Mouse (Mus musculus) T-cell, adult 2 months (primary cell): Measurements from ENCODE around the gene Itpkc.

ENCODE experiments used
- DNase-seq: peaks from one replicate; pipeline ENCODE4 v3.0.0; 2022; ENCODE audit warnings: low spot score

The Itpkc gene

DNA sequence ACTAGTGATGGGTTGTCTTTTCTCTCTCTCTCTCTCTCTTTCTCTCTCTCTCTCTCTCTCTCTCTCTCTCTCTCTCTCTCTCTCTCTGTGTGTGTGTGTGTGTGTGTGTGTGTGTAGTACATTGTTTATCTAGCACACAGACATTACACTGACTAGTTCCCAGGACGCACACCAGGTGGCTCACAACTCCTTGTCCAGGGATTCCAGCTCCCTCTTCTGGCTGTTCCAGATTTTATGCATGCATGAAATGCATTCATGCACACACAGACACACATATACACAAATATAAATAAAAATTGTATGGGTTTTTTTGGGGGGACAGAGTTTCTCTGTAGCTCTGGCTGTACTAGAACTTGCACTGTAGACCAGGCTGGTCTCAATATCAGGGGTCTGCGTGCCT is 9.1 kb upstream of the Itpkc start:
- DNase-seq, result no peak

DNA sequence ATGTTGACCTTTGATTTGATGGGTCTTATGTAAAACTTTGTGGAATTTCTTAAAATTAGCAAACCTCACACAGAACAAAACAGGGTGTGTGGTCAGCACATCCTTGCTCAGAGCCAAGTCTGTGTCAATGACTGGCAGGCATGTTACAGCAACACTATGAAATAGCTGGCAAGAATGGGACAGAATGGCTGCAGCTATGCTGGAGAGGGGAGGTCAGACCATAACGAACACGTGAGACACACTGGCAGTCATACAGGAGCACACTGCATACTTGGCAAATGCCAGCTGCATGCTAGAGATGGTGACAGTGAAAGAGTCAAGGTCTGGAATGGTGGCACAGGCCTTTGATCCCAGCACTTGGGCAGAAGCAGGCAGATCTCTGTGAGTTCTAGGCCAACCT is 7.3 kb upstream of the Itpkc start:
- DNase-seq, result no peak

DNA sequence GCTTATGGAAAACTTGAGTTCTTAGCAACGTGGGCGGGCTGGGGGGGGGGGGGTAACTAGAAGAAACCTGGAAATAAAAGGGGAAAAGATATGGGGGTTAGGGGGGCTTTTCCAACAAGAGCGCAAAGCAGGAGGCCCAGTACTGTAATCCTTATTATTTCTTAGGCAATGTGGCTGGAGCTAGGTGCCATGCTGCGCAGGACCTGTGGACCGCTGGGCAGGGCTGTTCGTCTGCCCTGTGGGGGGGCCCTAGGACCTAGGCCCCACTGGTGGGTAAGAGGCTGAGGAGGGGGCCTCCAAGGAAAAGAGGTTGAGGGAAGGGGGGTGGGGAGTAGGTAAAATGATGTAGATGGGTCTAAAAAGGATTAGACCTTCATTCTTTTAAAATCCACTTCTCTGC is 4.8 kb upstream of the Itpkc start:
- DNase-seq, result no peak

DNA sequence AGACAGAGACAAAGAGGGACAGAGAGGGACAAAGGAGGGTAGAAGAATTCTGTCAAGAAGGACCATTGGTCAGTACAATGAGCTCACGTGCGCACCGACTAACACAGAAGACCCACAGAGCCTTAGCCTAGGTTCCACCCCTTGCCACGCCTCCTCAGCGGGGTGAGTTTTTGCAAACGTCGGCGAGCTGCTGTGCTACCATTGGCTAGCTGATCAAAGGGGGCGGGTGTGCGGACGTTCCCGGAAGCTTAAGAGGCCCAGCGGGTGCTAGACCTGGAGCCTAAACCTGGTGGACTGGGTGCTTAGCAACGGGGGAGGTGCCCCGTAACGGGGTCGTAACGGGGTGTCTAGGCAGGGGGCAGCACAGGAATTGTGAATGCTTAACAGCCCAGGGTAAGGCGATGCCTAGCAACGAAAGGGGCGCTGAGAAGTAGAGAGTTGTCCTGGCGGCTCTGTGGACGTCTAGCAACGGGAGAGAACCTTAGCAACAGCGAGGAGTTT is 4.4 kb upstream of the Itpkc start, which contains the start of gene Coq8b:
Coq8b (plus strand) TSS at position 243 of the 501 bp plus-strand sequence.
- DNase-seq, result peak; percentile 92

DNA sequence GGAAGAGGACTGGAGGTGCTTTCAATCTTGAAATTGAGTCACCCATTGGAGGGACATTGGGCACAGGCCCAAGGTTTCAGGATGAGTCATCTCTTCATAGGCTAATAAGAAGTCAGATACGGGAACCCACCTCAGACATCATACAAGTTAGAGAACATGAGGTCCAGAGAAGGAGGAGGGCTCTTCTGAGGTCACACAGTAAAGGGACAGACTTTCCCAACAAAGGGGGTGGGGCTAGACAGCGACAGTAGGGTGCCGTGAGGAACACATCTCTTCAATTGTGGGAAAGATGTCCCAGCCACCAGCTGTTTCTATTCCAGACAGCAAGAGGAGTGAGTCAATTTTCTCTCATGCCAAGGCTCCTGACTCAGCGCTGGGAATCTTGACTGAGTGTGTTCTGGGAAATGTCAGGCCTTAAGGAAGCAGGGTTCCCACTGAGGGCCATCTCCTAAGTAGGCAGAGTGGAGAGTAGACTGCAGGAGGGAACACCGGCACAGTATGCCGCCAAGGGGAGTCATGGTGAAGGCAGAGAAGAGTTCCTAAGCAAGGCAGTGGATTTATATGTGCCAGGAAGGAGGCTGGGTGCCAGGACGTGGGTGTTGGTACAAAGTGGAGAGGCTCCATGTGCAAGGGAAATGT is 3.4 kb upstream of the Itpkc start:
- no peak for DNase-seq

DNA sequence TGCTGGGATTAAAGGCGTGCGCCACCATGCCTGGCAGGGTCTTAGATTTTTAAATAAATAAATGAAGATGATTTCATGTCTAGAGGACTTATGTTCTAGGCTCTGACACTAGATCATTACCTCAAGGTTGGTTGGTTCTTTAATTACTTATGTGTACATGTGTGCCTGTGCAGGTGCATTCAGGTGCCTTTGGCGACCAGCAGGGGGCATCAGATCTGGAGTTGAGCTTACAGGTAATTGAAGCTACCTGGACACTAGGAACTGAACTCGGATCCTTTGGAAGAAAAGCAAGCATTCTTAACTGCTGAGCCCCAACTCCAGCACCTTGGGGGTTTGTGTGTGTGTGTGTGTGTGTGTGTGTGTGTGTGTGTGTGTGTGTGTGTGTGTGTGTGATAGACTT is 2.3 kb upstream of the Itpkc start:
- DNase-seq, result no peak

DNA sequence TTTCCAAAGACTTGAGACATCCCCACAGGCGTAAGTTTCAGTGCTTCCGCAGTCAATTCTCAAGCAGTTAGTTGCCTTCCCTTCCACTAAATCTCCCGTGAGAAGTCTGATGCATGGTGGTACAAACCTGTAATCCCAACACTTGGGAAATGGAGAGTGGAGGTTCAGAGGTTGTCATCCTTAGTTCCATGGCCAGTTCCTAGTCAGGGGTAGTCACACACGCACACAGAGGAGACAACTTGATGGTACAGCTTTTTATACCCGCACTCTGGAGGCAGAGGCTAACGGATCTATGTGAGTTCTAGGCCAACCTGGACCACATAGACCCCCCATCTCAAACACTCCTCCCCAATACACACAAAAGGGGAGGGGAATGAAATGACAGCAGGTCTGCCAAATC is 404 bp upstream of the Itpkc start:
- DNase-seq, result peak; percentile 9

DNA sequence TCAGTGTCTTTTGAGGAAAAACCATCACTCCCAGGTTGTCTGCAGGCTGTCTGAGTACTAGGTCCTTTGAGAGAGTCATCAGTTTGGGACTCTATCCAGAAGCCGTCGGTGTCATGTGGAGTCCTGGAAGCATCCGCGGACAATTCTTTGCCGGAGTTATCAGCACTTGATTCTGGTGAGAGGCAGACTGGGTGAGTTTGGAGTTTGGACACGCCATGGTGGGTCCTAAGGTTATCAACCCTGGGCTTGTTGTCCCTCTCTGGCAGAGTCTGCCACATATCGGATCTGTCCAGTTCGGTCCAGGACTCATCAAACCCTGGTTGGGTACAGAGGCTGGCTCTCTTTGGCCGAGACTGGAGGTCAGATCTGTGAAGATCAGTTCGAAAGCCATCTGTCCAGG is 785 bp downstream of the Itpkc start:
- DNase-seq, result no peak

DNA sequence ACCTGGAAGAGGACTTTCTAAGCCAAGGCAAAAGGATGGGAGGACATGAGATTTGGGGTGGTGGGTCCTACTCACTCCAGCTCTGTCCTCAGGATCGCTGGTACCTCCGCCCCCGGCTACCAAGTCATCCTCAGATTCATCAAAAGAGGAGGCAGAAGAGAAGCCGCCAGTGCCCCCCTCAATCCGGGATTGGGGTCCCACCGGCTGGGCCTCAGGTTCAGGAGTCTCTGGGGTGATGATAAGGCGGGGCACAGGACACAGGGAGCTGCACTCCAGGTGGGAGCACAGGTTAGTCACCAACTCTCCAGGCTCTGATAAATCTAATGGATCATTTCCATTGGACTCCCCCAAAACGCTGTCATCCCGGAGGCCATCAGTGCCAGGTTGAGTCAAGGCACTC is 1.2 kb downstream of the Itpkc start:
- DNase-seq, result no peak

DNA sequence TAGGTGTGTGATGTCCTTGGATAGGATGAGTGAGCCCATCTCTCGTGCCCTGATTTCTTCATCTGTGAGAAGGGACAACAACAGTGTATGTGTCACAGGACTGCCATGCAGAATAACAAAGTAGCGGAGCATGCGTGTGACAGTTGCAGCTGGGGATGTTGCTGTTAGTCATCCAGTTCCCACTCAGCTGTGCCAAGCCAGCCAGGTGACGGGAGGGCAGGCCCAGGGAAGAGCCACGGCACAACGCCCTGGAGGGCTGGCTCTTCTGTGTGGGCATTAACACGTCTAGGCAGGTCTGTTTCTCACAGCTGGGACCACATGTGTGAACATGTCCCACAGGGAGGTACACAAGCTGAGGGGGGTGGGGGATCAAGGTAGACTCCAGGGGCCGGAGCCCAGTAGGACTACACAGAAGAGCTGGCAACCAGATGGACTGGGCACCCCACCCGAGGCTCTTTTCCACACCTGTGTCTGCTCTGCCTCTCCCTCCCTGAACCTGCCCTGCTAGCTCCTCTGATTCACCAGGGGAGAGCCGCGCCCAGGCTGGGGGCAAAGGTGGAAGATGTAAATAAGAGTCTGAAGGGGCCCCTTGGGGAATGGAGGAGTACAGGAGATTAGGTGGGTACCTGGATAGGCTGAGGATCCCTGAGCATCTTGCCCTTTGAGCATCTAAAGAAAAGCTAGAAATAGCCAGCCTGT is 3.4 kb downstream of the Itpkc start:
- no peak for DNase-seq

DNA sequence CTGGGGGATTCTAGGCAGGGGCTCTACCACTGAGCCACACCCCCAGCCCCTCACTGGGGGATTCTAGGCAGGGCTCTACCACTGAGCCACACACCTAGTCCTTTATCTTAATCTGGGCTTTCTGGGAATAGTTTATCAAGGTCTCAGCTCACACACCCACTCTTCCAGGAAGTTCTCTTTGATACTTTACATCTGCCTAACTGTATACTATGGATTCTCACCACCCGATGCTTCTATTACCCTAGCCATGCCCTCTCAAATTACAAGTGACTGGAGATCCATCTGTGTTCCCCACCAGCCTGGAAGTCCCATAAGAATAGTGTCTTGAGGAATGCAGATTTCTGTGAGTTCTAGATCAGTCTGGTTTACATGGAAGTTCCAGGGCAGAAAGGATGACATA is 5.9 kb downstream of the Itpkc start:
- no peak for DNase-seq

DNA sequence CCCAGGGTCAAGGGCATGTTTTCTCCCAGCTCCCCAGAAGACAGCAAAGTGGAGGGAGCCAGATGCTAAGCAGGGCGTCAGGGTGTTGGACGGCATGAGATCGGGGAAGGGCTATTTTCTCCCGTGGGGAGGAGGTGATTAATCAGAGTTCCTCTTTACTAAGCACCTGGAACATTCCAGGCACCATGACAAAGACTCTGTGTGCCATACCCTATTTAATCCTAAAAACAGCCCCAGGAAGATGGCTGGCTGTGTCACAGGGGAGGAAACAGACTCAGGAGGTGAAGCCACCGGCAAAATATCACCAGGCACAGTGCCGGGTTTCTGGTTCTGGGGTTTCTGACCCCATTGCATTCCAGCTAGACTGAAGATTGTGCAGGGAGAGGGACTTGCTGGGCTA is 6.5 kb downstream of the Itpkc start:
- DNase-seq, result no peak

DNA sequence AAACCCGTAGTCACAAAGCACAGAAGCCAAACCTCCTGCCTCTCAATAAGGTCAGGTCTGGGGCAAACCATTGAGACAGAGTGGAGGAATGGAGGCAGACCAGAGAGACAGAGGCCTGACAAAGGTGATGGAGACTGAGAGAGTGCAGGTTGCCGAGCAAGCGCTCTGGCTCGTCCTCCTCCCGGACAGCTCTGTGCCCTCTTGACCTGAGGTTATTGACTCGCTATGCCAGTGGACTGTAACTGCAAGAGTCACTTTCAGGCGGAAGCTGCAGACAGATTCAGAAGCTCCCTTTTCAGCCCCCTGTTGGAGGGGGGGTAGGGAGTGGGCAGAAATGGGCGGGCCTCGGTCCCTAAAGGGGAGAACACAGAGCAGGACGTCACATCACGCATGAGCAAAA is 8.5 kb downstream of the Itpkc start:
- no peak for DNase-seq

DNA sequence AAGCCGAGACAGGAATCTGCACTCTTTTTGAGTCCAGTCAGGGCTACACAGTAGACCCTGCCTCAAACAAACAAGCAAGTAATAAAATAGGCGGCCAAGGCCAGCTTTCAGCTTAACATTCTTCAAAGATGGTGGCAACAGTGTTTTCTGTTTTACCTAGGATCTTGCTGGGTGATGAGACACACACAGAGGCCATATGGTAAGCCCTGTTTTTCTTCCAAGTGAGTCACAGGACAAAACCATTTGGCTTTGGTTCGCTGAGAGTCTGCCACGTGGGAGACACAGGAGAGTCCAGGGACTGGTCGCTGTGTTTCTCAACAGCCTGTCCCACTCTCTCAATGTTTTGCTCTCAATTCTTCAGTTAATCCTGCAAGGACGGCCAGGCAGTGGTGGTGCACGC is 9.9 kb downstream of the Itpkc start:
- DNase-seq, result no peak

DNA sequence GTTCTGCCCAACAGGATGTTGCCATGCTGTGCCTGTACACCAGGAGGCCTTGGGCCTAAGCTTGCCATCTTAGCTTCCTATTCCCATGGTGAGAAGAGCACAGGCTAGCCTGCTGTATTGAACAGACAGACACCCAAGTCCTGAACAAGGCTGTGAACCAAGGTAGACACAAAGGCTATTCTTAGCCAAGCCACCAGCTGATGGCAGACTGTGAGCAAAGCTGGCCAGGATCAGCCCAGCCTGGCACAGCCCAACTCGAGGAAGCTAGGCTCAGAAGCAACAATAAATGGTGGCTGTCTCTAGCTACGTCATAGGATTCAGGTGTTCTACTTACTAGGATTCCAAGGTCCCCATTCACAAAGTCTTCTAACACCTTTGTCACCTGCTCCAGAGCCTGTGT is 15.8 kb downstream of the Itpkc start:
- no peak for DNase-seq

DNA sequence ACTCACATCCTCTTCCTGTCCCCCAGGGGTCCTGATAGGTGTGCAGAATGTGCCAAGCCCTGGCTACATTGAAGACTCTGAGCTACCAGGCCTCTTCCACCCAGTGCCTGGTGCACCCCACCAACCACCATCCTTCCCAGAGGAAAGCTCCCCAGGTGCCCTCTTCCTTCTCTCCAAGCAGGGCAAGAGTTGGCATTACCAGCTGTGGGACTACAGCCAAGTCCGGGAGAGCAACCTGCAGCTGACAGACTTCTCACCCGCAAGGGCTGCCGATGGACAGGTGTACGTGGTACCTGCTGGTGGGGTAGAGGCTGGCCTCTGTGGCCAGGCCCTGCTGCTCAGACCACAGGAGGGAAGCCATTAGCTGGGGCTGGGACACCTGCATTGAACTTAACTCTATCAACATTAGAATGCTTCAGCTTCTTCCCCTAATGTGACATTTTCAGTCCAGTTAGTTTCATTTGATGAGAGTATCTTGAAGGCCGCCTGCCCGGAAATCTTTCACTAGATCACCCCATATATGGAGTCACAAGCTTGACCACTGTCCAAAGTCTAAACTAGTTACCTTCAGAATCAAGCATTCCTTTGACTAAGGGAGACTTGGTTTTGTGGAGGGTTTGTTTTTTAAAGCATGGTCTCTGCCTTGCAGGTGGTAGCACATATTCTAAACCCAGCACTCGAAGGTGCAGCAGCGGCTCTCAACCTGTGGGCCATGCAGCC is 24.6 kb downstream of the Itpkc start:
- no peak for DNase-seq

DNA sequence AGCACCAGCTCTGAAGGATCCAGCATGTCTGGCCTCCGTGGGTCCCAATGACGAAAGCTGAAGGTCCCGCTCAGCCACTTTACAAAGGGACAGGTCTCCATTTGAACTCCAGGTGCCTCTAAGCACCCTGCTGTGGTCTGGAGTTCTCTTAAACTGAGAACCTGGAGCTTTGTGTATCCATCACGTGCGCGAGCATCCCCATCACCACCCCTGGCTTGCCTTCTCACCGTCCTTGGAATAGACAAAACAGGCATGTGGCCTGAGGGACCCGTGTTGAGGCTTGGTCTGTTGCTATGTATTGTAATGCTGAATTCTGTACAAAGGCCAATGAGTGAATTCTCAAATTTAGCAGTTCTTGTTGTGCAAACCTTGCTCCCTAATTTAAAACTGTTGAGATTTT is 29.7 kb downstream of the Itpkc start:
- no peak for DNase-seq

DNA sequence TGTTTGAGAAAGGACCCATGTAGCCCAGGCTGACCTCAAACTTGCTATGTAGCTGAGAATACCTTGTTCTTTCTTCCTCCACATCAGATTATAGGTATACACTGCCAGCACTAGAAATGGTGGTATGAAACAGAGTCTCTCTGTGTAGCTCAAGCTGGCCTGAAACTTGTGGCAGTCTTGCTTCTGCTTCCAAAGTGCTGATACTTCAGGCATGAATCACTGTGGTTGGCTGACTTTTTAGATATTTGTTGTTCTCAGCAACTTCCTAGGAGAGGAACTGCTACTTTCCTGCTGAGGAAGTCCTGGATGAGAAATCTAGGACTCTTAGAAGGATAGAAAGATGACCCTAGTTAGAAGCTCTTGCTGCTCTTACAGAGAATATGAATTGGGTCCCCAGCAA is 30.1 kb downstream of the Itpkc start:
- no peak for DNase-seq

DNA sequence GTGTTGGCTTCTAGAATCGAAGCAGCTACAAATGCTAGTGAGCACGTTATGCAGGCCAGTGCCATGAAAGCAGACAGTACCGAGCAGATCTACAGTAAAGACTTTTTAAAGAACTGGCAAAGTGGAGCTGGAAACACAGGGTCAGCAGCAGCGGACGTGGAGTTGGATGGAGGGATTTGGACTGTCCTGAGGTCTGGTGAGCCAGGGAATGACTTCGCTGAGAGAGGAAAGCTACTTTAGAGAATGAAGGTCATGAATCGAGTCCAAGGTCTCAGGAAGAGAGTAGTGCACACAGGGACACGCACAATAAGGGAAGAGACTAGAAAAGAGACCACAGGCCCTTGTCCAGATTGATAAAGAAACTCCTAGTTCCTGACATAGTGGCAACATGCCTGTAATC is 30.8 kb downstream of the Itpkc start:
- DNase-seq, result no peak

DNA sequence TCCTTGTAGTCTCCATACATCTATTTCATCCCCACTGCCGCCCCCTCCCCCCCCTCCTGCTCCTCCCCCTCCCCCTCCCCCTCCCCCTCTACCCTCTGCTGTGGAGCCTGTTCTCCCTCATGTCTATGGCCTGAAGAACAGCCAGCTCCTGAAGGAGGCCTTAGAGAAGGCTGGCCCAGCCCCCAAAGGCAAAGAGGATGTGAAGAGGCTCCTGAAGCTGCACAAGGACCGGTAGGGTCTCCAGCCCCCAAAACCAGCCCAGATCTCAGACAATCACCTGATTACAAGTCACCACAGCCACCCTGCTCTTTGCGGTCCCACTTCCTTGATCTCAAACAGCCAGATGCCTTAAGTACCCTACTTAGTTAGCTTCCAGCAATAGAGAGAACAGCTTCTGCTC is 31.3 kb downstream of the Itpkc start:
- no peak for DNase-seq

DNA sequence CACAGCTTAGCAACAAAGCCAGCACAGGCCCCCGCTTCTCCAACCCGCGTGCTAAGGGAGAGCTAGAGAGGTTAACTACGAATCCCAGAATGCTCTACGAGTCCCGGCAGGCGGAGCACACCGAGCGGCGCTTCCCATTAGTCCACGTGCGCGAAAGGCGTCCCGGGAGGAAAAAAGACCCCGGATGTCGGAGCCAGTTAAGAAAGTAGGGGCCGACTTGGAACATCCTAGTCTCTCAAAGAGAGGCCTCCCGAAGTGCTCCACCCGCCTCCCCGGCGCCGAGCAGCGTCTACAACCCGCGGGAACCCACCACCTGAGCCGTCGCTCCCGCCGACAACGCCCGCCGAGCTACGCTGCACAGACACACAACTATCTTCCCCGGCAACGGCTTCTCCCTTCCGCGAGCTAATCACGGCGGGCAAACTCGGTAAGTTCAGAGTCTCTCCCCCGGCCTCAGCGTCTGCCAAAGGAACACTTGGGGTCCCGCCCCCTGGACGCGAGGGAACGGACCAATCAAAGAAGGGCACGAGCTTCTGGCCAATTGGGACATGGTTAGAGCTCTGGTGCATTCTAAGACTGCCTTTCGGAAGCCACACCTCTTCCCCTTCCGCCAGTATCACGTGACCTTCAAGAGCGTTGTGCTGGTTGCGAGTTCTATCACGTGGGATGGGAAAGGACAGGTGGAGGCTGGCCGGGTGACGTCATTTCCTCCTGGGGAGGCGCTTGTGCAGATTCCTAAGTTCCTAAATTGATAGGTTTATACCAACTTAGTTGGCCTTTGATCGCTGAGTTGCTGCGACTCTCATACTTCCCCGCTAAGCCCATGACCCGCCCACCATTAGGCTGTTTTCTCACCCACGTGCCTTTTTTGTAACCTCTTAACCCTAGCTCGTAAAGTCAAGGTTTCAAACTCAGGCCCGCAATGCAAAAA is 32.5 kb downstream of the Itpkc start, which contains the start of the genes BC024978 and Snrpa:
BC024978 (plus strand) TSS at position 101 of the 931 bp plus-strand sequence.
Snrpa (minus strand) TSS at position 591 of the 931 bp plus-strand sequence.
- peak; percentile 98 for DNase-seq

DNA sequence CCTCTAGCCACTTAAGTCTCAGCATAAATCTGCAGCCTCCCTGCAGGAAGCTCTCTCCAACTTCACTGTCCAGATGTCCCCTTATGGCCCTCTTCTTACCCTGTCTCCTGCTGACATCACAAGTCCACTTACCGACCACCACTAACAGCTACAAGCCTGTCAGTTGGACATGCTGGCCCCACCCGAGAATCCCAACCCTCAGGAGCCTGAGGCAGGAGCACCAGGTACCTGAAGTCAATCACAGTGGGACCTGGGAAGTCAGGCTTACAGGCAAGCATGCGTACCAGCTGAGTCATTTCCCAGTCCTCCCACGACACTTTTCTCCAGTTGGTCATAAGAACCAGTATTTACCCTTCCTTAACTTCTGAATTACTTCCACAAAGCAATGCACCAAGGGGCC is 34.7 kb downstream of the Itpkc start:
- DNase-seq, result no peak
